Mouse (Mus musculus): ENCODE results near the gene Cyp1a2. TPM values are rescaled to one million over a fixed set of nuclear protein-coding genes. Genes with fewer than 3 reads are reported as not detected.
A peak's percentile ranks its signal among the peaks of the same experiment; 100 is the strongest.

Cyp1a2 gene
- polyA plus RNA-seq, 1 experiment: 9.3 TPM

GRCm38 (mm10) chr9:57647286-57648108 lies 36.0 kb downstream of the Cyp1a2 start:
- TF ChIP-seq POLR2A (IDR thresholded peaks at IDR 0.05; ENCODE audit: borderline replicate concordance, control insufficient read depth, low read depth, low read length): no peak
- no peak for TF ChIP-seq CTCF (IDR thresholded peaks at IDR 0.05; ENCODE audit: control insufficient read depth, insufficient read depth, low read length)
- peak overlapping the region; percentile 94 for H3K27ac ChIP-seq (ENCODE audit: control insufficient read depth, insufficient read depth, low read depth, low read length, poor library complexity)
- H3K4me1 ChIP-seq (ENCODE audit: control insufficient read depth, insufficient read depth, low read length): peaks cover 16% of the 10 kb centered on the region
- H3K4me3 ChIP-seq (replicated peaks; ENCODE audit: control insufficient read depth, low read depth, low read length): no peak overlapping the region
- WGBS: 31% methylated on average over 4 of the region's 4 CpGs

- TF ChIP-seq CTCF (IDR thresholded peaks at IDR 0.05; ENCODE audit: control insufficient read depth, insufficient read depth, low read length) (no peak), POLR2A (IDR thresholded peaks at IDR 0.05; ENCODE audit: borderline replicate concordance, control insufficient read depth, low read depth, low read length) (no peak)
- peaks cover 19% of the 10 kb centered on the region for H3K4me1 ChIP-seq (ENCODE audit: control insufficient read depth, insufficient read depth, low read length)
- 4% methylated on average over 12 of the region's 12 CpGs for WGBS
- peak overlapping the region; percentile 94 for H3K27ac ChIP-seq (ENCODE audit: control insufficient read depth, insufficient read depth, low read depth, low read length, poor library complexity)
- no peak overlapping the region for H3K4me3 ChIP-seq (replicated peaks; ENCODE audit: control insufficient read depth, low read depth, low read length)
Observed at GRCm38 (mm10) chr9:57646551-57647103, 36.9 kb downstream of the Cyp1a2 start.

GRCm38 (mm10) chr9:57644944-57645893 lies 38.3 kb downstream of the Cyp1a2 start:
- Histone ChIP-seq H3K27ac (ENCODE audit: control insufficient read depth, insufficient read depth, low read depth, low read length, poor library complexity) (peak overlapping the region; percentile 100), H3K4me3 (replicated peaks; ENCODE audit: control insufficient read depth, low read depth, low read length) (peak overlapping the region; percentile 88), H3K4me1 (ENCODE audit: control insufficient read depth, insufficient read depth, low read length) (peaks cover 22% of the 10 kb centered on the region)
- TF ChIP-seq CTCF (IDR thresholded peaks at IDR 0.05; ENCODE audit: control insufficient read depth, insufficient read depth, low read length) (peak; percentile 90), POLR2A (IDR thresholded peaks at IDR 0.05; ENCODE audit: borderline replicate concordance, control insufficient read depth, low read depth, low read length) (peak; percentile 88; the same call in 1 of the 2 replicates)
- WGBS: under 1% methylated on average over 81 of the region's 85 CpGs

- peak overlapping the region; percentile 88 for H3K4me3 ChIP-seq (replicated peaks; ENCODE audit: control insufficient read depth, low read depth, low read length)
- peaks cover 25% of the 10 kb centered on the region for H3K4me1 ChIP-seq (ENCODE audit: control insufficient read depth, insufficient read depth, low read length)
- under 1% methylated on average over 18 of the region's 18 CpGs for WGBS
- peak overlapping the region; percentile 100 for H3K27ac ChIP-seq (ENCODE audit: control insufficient read depth, insufficient read depth, low read depth, low read length, poor library complexity)
- no peak for TF ChIP-seq CTCF (IDR thresholded peaks at IDR 0.05; ENCODE audit: control insufficient read depth, insufficient read depth, low read length)
- TF ChIP-seq POLR2A (IDR thresholded peaks at IDR 0.05; ENCODE audit: borderline replicate concordance, control insufficient read depth, low read depth, low read length): no peak
Observed at GRCm38 (mm10) chr9:57644442-57644943, 39.0 kb downstream of the Cyp1a2 start.

GRCm38 (mm10) chr9:57643856-57644180 lies 39.7 kb downstream of the Cyp1a2 start:
- WGBS: 0% methylated on average over 7 of the region's 7 CpGs

GRCm38 (mm10) chr9:57643169-57643855 lies 40.2 kb downstream of the Cyp1a2 start:
- TF ChIP-seq CTCF (IDR thresholded peaks at IDR 0.05; ENCODE audit: control insufficient read depth, insufficient read depth, low read length) (no peak), POLR2A (IDR thresholded peaks at IDR 0.05; ENCODE audit: borderline replicate concordance, control insufficient read depth, low read depth, low read length) (no peak)
- Histone ChIP-seq H3K4me3 (replicated peaks; ENCODE audit: control insufficient read depth, low read depth, low read length) (peak overlapping the region; percentile 67), H3K4me1 (ENCODE audit: control insufficient read depth, insufficient read depth, low read length) (peaks cover 26% of the 10 kb centered on the region), H3K27ac (ENCODE audit: control insufficient read depth, insufficient read depth, low read depth, low read length, poor library complexity) (peak overlapping the region; percentile 92)
- 6% methylated on average over 9 of the region's 9 CpGs for WGBS

More at GRCm38 (mm10) chr9:57643856-57644180, 39.7 kb downstream of the Cyp1a2 start:
- no peak for TF ChIP-seq CTCF (IDR thresholded peaks at IDR 0.05; ENCODE audit: control insufficient read depth, insufficient read depth, low read length)
- no peak for TF ChIP-seq POLR2A (IDR thresholded peaks at IDR 0.05; ENCODE audit: borderline replicate concordance, control insufficient read depth, low read depth, low read length)
- peaks cover 25% of the 10 kb centered on the region for H3K4me1 ChIP-seq (ENCODE audit: control insufficient read depth, insufficient read depth, low read length)
- H3K27ac ChIP-seq (ENCODE audit: control insufficient read depth, insufficient read depth, low read depth, low read length, poor library complexity): peak overlapping the region; percentile 92
- H3K4me3 ChIP-seq (replicated peaks; ENCODE audit: control insufficient read depth, low read depth, low read length): peak overlapping the region; percentile 67

GRCm38 (mm10) chr9:57641775-57642550 lies 41.5 kb downstream of the Cyp1a2 start:
- H3K4me3 ChIP-seq (replicated peaks; ENCODE audit: control insufficient read depth, low read depth, low read length): peak overlapping the region; percentile 10
- TF ChIP-seq CTCF (IDR thresholded peaks at IDR 0.05; ENCODE audit: control insufficient read depth, insufficient read depth, low read length) (no peak), POLR2A (IDR thresholded peaks at IDR 0.05; ENCODE audit: borderline replicate concordance, control insufficient read depth, low read depth, low read length) (no peak)
- peak overlapping the region; percentile 92 for H3K27ac ChIP-seq (ENCODE audit: control insufficient read depth, insufficient read depth, low read depth, low read length, poor library complexity)
- WGBS: 44% methylated on average over 13 of the region's 13 CpGs
- peaks cover 28% of the 10 kb centered on the region for H3K4me1 ChIP-seq (ENCODE audit: control insufficient read depth, insufficient read depth, low read length)

Measured in bone marrow, adult 2 months (tissue).